Mouse (Mus musculus): ENCODE data around the gene Slc25a15. TPM values are rescaled to one million over a fixed set of nuclear protein-coding genes. Genes with fewer than 3 reads are reported as not detected.

Slc25a15 gene
- polyA plus RNA-seq (2011; ENCODE audit: insufficient read depth, insufficient read length, low replicate concordance, missing spikeins) = 1.3 and 4.9 TPM in 2 replicates

DNA sequence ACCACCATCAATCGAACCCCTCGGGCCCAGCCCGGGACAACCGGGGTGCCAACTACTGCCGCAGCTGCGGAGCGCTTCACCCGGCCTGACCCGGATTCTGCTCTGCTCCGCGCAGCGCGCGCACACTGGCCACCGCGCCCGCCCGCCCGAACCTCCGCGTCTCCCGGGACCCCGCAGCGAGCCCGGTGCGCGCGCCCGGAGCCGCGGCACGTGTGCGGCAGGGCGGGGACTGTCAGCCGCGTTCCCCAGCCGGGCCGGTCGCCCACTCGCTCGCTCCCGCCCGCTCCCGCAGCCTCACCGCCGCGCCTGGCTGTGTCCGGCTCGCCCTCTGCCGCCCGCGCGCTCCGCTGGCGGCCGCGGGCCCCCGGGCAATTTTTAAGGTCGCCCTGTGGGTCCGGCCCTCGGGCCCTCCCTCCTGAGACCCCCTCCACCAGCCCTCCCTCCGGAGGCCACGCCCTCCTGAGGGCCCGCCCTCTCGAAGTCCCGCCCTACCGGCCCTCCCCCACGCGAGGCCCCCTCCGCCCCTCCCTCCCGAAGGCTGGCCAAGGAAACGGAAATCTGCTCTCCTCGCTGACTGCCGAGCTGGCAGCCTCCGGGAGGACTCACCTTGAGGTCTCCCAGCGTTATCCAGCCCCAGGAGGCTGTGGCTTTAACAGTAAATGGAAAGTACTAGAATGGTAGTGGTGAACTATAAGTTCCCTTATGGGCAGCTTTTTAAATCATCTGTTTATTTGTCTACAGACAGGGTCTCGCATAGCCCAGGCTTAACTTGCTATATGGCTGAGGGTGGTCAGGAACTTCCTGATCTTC is at the start of gene Slc25a15:
Slc25a15 (minus strand) TSS at position 456 of the 810 bp plus-strand sequence.
- TF ChIP-seq CTCF (IDR thresholded peaks at IDR 0.05; ENCODE audit: control insufficient read depth, insufficient read depth, low read length) = no peak
- TF ChIP-seq POLR2A (IDR thresholded peaks at IDR 0.05; ENCODE audit: borderline replicate concordance, control insufficient read depth, low read depth, low read length) = peak; percentile 92; the same call in 1 of the 2 replicates
- 2% methylated on average over 62 of the region's 77 CpGs for WGBS

DNA sequence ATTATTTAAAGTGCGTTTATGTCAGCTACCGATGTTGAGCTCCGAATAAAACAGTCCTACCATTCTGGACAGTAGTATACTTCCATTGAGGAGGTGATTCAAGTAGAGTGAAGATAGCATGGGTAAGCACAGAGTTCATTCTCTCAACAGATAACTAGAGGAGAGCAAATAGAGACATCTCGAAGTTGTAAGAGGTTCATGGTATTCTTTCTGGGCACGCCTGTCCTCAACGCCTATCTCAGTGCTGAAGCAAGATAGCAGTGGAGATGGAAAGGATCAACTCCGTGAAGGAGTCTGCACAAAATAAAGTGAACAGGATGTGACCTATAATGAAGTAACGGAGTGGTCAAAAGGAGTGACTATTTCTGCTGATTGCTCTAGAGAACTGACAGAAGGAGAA is 13.6 kb upstream of the Slc25a15 start:
- TF ChIP-seq CTCF (IDR thresholded peaks at IDR 0.05; ENCODE audit: control insufficient read depth, insufficient read depth, low read length) (no peak), POLR2A (IDR thresholded peaks at IDR 0.05; ENCODE audit: borderline replicate concordance, control insufficient read depth, low read depth, low read length) (no peak)
- no peaks in the 10 kb centered on the region; the same call in 1 of the 2 replicates for H3K4me1 ChIP-seq (ENCODE audit: control insufficient read depth, insufficient read depth, low read length)
- 16% methylated on average over 8 of the region's 8 CpGs for WGBS
- no peak overlapping the region for H3K27ac ChIP-seq (ENCODE audit: control insufficient read depth, insufficient read depth, low read depth, low read length, poor library complexity)
- peak overlapping the region; percentile 72 for H3K4me3 ChIP-seq (replicated peaks; ENCODE audit: control insufficient read depth, low read depth, low read length)

More for the DNA sequence above, at the start of gene Slc25a15:
- Histone ChIP-seq H3K4me3 (replicated peaks; ENCODE audit: control insufficient read depth, low read depth, low read length) (peak within 1 kb of the TSS; percentile 68), H3K27ac (ENCODE audit: control insufficient read depth, insufficient read depth, low read depth, low read length, poor library complexity) (peak within 1 kb of the TSS; percentile 59), H3K4me1 (ENCODE audit: control insufficient read depth, insufficient read depth, low read length) (no peaks in the 10 kb centered on the region)

GRCm38 (mm10) chr8:22411282-22411702 is 12.9 kb upstream of the Slc25a15 start, which contains the start of gene Mrps31:
Gene Mrps31 (plus strand): TSS chr8:22411361.
- TF ChIP-seq CTCF (IDR thresholded peaks at IDR 0.05; ENCODE audit: control insufficient read depth, insufficient read depth, low read length) (no peak), POLR2A (IDR thresholded peaks at IDR 0.05; ENCODE audit: borderline replicate concordance, control insufficient read depth, low read depth, low read length) (0 out of 2 replicates have a peak, but pooled peaks have one; percentile 13)
- WGBS = under 1% methylated on average over 25 of the region's 25 CpGs
- H3K4me3 ChIP-seq (replicated peaks; ENCODE audit: control insufficient read depth, low read depth, low read length) = peak within 1 kb of the TSS; percentile 72
- H3K27ac ChIP-seq (ENCODE audit: control insufficient read depth, insufficient read depth, low read depth, low read length, poor library complexity) = no peak within 1 kb of the TSS
- no peaks in the 10 kb centered on the region; the same call in 1 of the 2 replicates for H3K4me1 ChIP-seq (ENCODE audit: control insufficient read depth, insufficient read depth, low read length)

DNA sequence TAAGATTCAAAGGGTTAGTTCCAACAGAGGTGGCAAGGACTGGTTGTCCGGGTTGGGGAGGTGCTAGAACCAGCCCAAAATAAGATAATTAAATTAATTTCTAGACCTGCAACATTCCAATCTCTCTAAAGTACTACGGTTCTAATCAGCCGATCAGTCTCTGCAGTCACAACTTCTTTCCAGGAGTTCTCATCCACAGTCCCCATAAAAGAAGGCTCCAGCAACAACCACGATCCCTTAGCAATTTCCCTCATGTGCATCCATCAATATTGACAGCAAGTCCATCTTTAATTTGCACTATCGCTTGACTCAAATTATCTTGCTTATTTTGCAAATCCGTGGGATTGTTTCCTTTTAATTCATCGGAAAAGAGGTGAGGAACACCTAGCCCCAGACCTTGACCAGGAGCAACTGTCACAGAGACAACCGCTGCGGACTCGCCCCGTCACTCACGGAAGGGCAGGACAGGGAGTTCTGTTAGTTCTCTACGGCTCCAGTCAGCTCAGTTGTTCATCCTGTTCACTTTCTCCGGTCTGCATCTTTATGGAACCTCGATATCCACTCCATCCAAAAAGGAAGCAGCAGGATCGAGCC is 12.4 kb upstream of the Slc25a15 start:
- H3K4me1 ChIP-seq (ENCODE audit: control insufficient read depth, insufficient read depth, low read length) = no peaks in the 10 kb centered on the region; the same call in 1 of the 2 replicates
- peak overlapping the region; percentile 72 for H3K4me3 ChIP-seq (replicated peaks; ENCODE audit: control insufficient read depth, low read depth, low read length)
- 12% methylated on average over 16 of the region's 16 CpGs for WGBS
- TF ChIP-seq CTCF (IDR thresholded peaks at IDR 0.05; ENCODE audit: control insufficient read depth, insufficient read depth, low read length) (no peak), POLR2A (IDR thresholded peaks at IDR 0.05; ENCODE audit: borderline replicate concordance, control insufficient read depth, low read depth, low read length) (no peak)
- H3K27ac ChIP-seq (ENCODE audit: control insufficient read depth, insufficient read depth, low read depth, low read length, poor library complexity) = no peak overlapping the region

DNA sequence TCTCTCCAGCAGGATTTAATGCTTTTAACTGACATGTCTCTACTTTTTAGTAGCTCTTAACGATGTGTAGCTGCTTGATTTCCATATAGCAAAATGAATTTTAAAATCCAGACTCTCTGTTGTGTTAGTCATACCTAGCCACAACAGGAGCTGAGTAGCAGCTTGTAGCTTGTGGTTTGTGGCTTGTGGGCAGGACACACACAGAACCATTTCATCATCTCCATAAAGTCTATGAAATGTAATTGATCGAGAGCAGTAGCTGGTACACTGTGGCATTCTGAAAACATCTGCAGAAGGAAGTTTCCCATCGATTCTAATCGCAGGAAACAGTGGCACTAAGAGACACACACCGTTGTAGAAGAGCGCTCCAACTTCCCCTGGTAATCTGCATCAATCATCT is 7.3 kb upstream of the Slc25a15 start:
- H3K27ac ChIP-seq (ENCODE audit: control insufficient read depth, insufficient read depth, low read depth, low read length, poor library complexity) = no peak overlapping the region
- H3K4me3 ChIP-seq (replicated peaks; ENCODE audit: control insufficient read depth, low read depth, low read length) = no peak overlapping the region
- no peaks in the 10 kb centered on the region for H3K4me1 ChIP-seq (ENCODE audit: control insufficient read depth, insufficient read depth, low read length)
- WGBS = 2% methylated on average over 6 of the region's 6 CpGs
- TF ChIP-seq POLR2A (IDR thresholded peaks at IDR 0.05; ENCODE audit: borderline replicate concordance, control insufficient read depth, low read depth, low read length) (no peak), CTCF (IDR thresholded peaks at IDR 0.05; ENCODE audit: control insufficient read depth, insufficient read depth, low read length) (no peak)

DNA sequence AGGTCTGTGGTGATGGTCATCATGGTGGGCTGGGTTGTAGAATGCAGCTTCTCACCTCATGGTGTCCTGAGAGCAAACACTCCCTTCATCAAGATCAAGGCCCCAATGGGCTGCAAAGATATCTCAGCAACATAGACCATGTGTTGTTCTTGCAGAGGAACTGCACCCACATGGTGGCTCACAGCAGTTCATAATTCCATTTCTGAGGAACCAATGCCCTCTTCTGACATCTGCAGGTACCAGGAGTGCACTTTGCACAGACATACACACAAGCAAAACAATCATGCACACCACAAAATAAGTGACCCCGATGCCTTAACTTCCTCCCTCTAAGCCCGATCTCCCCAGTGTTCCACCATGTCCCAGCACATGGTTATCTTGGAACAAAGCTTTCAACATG is 4.8 kb upstream of the Slc25a15 start:
- no peak overlapping the region for H3K4me3 ChIP-seq (replicated peaks; ENCODE audit: control insufficient read depth, low read depth, low read length)
- no peak overlapping the region for H3K27ac ChIP-seq (ENCODE audit: control insufficient read depth, insufficient read depth, low read depth, low read length, poor library complexity)
- TF ChIP-seq CTCF (IDR thresholded peaks at IDR 0.05; ENCODE audit: control insufficient read depth, insufficient read depth, low read length) (no peak), POLR2A (IDR thresholded peaks at IDR 0.05; ENCODE audit: borderline replicate concordance, control insufficient read depth, low read depth, low read length) (no peak)
- no peaks in the 10 kb centered on the region for H3K4me1 ChIP-seq (ENCODE audit: control insufficient read depth, insufficient read depth, low read length)
- WGBS = 58% methylated on average over 2 of the region's 2 CpGs

DNA sequence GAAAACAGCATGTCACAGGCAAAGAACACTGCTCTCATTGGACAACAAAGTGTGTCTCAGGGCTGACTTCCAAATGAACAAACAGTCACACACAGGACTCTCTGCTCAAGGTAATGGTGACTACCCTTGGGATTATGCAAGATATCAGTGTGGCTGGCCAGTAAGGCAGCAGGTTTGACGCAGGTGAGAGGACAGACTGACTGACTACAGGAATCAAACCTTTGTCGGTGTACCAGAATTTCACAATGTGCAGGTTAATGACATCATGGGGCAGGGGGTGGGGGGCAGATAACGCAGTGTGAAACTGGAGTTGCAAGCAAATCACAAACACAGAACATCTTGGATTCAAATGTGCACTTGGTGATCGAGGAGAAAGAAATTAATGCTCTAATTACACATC is 2.2 kb upstream of the Slc25a15 start:
- TF ChIP-seq POLR2A (IDR thresholded peaks at IDR 0.05; ENCODE audit: borderline replicate concordance, control insufficient read depth, low read depth, low read length) (no peak), CTCF (IDR thresholded peaks at IDR 0.05; ENCODE audit: control insufficient read depth, insufficient read depth, low read length) (no peak)
- no peak overlapping the region for H3K4me3 ChIP-seq (replicated peaks; ENCODE audit: control insufficient read depth, low read depth, low read length)
- WGBS = 74% methylated on average over 4 of the region's 4 CpGs
- H3K4me1 ChIP-seq (ENCODE audit: control insufficient read depth, insufficient read depth, low read length) = no peaks in the 10 kb centered on the region
- no peak overlapping the region for H3K27ac ChIP-seq (ENCODE audit: control insufficient read depth, insufficient read depth, low read depth, low read length, poor library complexity)

DNA sequence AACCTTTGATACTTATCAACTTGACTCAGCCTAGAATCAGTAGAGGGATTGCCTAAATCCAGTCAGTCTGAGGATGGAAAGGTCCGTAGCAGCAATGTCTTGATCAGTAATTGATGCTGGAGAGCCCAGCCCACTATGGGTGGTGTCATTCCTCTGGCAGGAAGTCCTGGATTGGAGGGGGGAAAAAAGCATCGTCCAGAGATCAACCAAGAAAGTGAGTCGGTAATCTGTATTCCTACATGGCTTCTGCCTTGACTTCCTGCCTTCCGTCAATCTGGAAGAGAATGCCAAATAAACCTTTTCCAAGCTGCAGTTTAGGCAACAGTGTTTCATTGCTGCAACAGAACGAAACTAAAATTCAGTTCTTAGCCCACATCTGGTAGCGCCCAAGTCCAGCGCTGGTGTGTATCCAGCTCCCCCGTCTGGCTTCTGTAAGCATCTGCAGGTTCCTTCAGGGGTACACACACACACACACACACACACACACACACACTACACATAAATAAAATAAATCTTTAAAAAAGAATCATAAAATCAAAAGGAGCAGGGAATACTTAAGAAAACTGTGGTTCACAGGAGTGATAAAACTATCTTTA is 986 bp upstream of the Slc25a15 start:
- no peaks in the 10 kb centered on the region for H3K4me1 ChIP-seq (ENCODE audit: control insufficient read depth, insufficient read depth, low read length)
- H3K4me3 ChIP-seq (replicated peaks; ENCODE audit: control insufficient read depth, low read depth, low read length) = no peak overlapping the region
- no peak overlapping the region for H3K27ac ChIP-seq (ENCODE audit: control insufficient read depth, insufficient read depth, low read depth, low read length, poor library complexity)
- 78% methylated on average over 8 of the region's 8 CpGs for WGBS
- no peak for TF ChIP-seq POLR2A (IDR thresholded peaks at IDR 0.05; ENCODE audit: borderline replicate concordance, control insufficient read depth, low read depth, low read length)
- TF ChIP-seq CTCF (IDR thresholded peaks at IDR 0.05; ENCODE audit: control insufficient read depth, insufficient read depth, low read length) = no peak

Measured in bone marrow, adult 2 months (tissue).